Mouse (Mus musculus): ENCODE data around the gene Ankrd34a. TPM values are rescaled to one million over a fixed set of nuclear protein-coding genes. Genes with fewer than 3 reads are reported as not detected.
A peak's percentile ranks its signal among the peaks of the same experiment; 100 is the strongest.

Ankrd34a gene
- polyA plus RNA-seq, 1 experiment from 2014 or later: 21.5 TPM

- Histone ChIP-seq H3K9ac (ENCODE audit: low read depth, low read length) (no peak overlapping the region), H3K36me3 (ENCODE audit: control insufficient read depth, insufficient read depth, low read length) (peaks cover 8% of the 10 kb centered on the region), H3K4me3 (ENCODE audit: low read length) (peak overlapping the region; percentile 8; the same call in 1 of the 2 replicates), H3K9me3 (ENCODE audit: control insufficient read depth, low read length) (no peaks in the 10 kb centered on the region), H3K4me1 (ENCODE audit: control insufficient read depth, insufficient read depth, low read depth, low read length) (peaks cover 34% of the 10 kb centered on the region), H3K4me2 (ENCODE audit: low read length) (peak overlapping the region; percentile 84), H3K27ac (ENCODE audit: low read depth, low read length) (no peak overlapping the region), H3K27me3 (replicated peaks; ENCODE audit: control insufficient read depth, insufficient read depth, low read length) (no peaks in the 10 kb centered on the region)
- WGBS: 78% methylated on average over 9 of the region's 9 CpGs
- ATAC-seq: no peak
Observed at GRCm38 (mm10) chr3:96560881-96561668, 35.4 kb upstream of the Ankrd34a start.

GRCm38 (mm10) chr3:96561946-96562681 lies 34.3 kb upstream of the Ankrd34a start:
- Histone ChIP-seq H3K27ac (ENCODE audit: low read depth, low read length) (peak overlapping the region; percentile 5; the same call in 1 of the 2 replicates), H3K9ac (ENCODE audit: low read depth, low read length) (no peak overlapping the region), H3K9me3 (ENCODE audit: control insufficient read depth, low read length) (no peaks in the 10 kb centered on the region), H3K36me3 (ENCODE audit: control insufficient read depth, insufficient read depth, low read length) (peaks cover 8% of the 10 kb centered on the region), H3K27me3 (replicated peaks; ENCODE audit: control insufficient read depth, insufficient read depth, low read length) (no peaks in the 10 kb centered on the region), H3K4me3 (ENCODE audit: low read length) (no peak overlapping the region), H3K4me2 (ENCODE audit: low read length) (no peak overlapping the region), H3K4me1 (ENCODE audit: control insufficient read depth, insufficient read depth, low read depth, low read length) (peaks cover 27% of the 10 kb centered on the region)
- ATAC-seq: no peak
- 55% methylated on average over 10 of the region's 10 CpGs for WGBS

GRCm38 (mm10) chr3:96563267-96563666 lies 33.2 kb upstream of the Ankrd34a start:
- Histone ChIP-seq H3K4me2 (ENCODE audit: low read length) (no peak overlapping the region), H3K4me3 (ENCODE audit: low read length) (no peak overlapping the region), H3K27ac (ENCODE audit: low read depth, low read length) (no peak overlapping the region), H3K36me3 (ENCODE audit: control insufficient read depth, insufficient read depth, low read length) (peaks cover 8% of the 10 kb centered on the region), H3K9me3 (ENCODE audit: control insufficient read depth, low read length) (no peaks in the 10 kb centered on the region), H3K27me3 (replicated peaks; ENCODE audit: control insufficient read depth, insufficient read depth, low read length) (no peaks in the 10 kb centered on the region), H3K4me1 (ENCODE audit: control insufficient read depth, insufficient read depth, low read depth, low read length) (peaks cover 27% of the 10 kb centered on the region), H3K9ac (ENCODE audit: low read depth, low read length) (no peak overlapping the region)
- 91% methylated on average over 8 of the region's 8 CpGs for WGBS
- no peak for ATAC-seq

- 69% methylated on average over 10 of the region's 10 CpGs for WGBS
- H3K9ac ChIP-seq (ENCODE audit: low read depth, low read length): no peak overlapping the region
- H3K27ac ChIP-seq (ENCODE audit: low read depth, low read length): no peak overlapping the region; the same call in 1 of the 2 replicates
- peaks cover 22% of the 10 kb centered on the region for H3K4me1 ChIP-seq (ENCODE audit: control insufficient read depth, insufficient read depth, low read depth, low read length)
- H3K4me2 ChIP-seq (ENCODE audit: low read length): no peak overlapping the region
- no peaks in the 10 kb centered on the region for H3K9me3 ChIP-seq (ENCODE audit: control insufficient read depth, low read length)
- H3K27me3 ChIP-seq (replicated peaks; ENCODE audit: control insufficient read depth, insufficient read depth, low read length): no peaks in the 10 kb centered on the region
- H3K36me3 ChIP-seq (ENCODE audit: control insufficient read depth, insufficient read depth, low read length): peaks cover 8% of the 10 kb centered on the region
- ATAC-seq: no peak
- H3K4me3 ChIP-seq (ENCODE audit: low read length): no peak overlapping the region
Observed at GRCm38 (mm10) chr3:96563911-96564632, 32.4 kb upstream of the Ankrd34a start.

- Histone ChIP-seq H3K4me1 (ENCODE audit: control insufficient read depth, insufficient read depth, low read depth, low read length) (peaks cover 17% of the 10 kb centered on the region), H3K4me2 (ENCODE audit: low read length) (no peak overlapping the region), H3K27ac (ENCODE audit: low read depth, low read length) (no peak overlapping the region; the same call in 1 of the 2 replicates), H3K9ac (ENCODE audit: low read depth, low read length) (no peak overlapping the region), H3K9me3 (ENCODE audit: control insufficient read depth, low read length) (no peaks in the 10 kb centered on the region), H3K4me3 (ENCODE audit: low read length) (no peak overlapping the region), H3K27me3 (replicated peaks; ENCODE audit: control insufficient read depth, insufficient read depth, low read length) (no peaks in the 10 kb centered on the region), H3K36me3 (ENCODE audit: control insufficient read depth, insufficient read depth, low read length) (peaks cover 8% of the 10 kb centered on the region)
- no peak for ATAC-seq
- 69% methylated on average over 7 of the region's 7 CpGs for WGBS
Observed at GRCm38 (mm10) chr3:96564633-96565032, 31.8 kb upstream of the Ankrd34a start.

DNA sequence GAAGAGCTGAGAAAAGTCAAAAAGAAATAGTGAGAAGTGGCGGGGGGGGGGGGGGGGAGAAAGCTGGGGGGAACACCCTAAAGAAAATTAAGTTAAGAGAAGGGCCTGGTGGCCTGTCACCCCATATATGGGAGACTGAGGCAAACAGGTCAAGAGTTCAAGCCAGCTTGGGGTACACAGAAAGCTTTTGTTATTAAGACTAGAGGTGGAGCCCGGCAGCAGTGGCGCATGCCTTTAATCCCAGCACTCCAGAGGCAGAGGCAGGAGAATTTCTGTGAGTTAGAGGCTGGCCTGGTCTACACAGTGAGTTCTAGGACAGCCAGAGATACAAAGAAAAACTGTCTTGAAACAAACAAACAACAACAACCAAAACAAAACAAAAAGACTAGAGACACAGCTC lies 31.3 kb upstream of the Ankrd34a start:
- H3K27me3 ChIP-seq (replicated peaks; ENCODE audit: control insufficient read depth, insufficient read depth, low read length): no peaks in the 10 kb centered on the region
- no peak overlapping the region for H3K4me3 ChIP-seq (ENCODE audit: low read length)
- no peak overlapping the region for H3K9ac ChIP-seq (ENCODE audit: low read depth, low read length)
- no peak overlapping the region for H3K27ac ChIP-seq (ENCODE audit: low read depth, low read length)
- WGBS: 91% methylated on average over 3 of the region's 3 CpGs
- H3K4me1 ChIP-seq (ENCODE audit: control insufficient read depth, insufficient read depth, low read depth, low read length): peaks cover 12% of the 10 kb centered on the region
- peaks cover 8% of the 10 kb centered on the region for H3K36me3 ChIP-seq (ENCODE audit: control insufficient read depth, insufficient read depth, low read length)
- H3K9me3 ChIP-seq (ENCODE audit: control insufficient read depth, low read length): no peaks in the 10 kb centered on the region
- no peak overlapping the region for H3K4me2 ChIP-seq (ENCODE audit: low read length)
- no peak for ATAC-seq

DNA sequence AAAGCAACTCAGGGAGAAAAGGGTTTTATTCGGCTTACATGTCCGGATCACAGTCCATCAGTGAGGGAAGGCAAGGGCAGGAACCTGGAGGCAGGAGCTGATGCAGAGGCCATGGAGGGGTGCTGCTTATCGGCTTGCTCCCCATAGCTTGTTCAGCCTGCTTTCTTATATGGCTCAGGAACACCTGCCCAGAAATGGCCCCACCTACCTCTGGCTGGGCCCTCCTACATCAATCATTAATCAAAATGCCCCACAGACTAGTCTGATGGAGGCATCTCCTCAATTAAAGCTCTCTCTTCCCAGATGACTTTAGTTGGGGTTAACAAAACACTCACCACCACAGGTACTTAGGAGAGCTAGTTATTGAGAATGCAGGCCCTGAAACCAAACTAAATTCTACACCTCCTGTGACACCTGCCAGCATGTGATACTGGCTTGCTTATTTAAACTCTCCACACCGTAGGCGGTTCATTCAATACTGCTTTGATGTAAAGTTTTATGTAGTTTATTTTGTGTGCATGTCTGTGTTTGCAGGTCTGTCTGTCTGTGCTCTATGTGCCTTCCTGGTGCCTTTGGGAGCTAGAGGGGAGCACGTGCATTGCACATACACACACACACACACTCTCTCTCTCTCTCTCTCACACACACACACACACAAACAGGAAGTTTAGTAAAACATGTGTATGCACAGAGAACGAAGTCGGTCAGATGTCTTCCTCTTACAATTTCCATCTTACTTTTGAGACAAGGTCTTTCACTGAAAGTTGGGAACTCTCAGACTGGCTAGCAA lies 29.6 kb upstream of the Ankrd34a start:
- Histone ChIP-seq H3K36me3 (ENCODE audit: control insufficient read depth, insufficient read depth, low read length) (no peaks in the 10 kb centered on the region), H3K4me1 (ENCODE audit: control insufficient read depth, insufficient read depth, low read depth, low read length) (no peaks in the 10 kb centered on the region), H3K27ac (ENCODE audit: low read depth, low read length) (no peak overlapping the region), H3K4me2 (ENCODE audit: low read length) (no peak overlapping the region), H3K27me3 (replicated peaks; ENCODE audit: control insufficient read depth, insufficient read depth, low read length) (no peaks in the 10 kb centered on the region), H3K4me3 (ENCODE audit: low read length) (no peak overlapping the region), H3K9me3 (ENCODE audit: control insufficient read depth, low read length) (no peaks in the 10 kb centered on the region), H3K9ac (ENCODE audit: low read depth, low read length) (no peak overlapping the region)
- ATAC-seq: no peak
- WGBS: 85% methylated on average over 8 of the region's 8 CpGs

GRCm38 (mm10) chr3:96568605-96569004 lies 27.8 kb upstream of the Ankrd34a start:
- Histone ChIP-seq H3K36me3 (ENCODE audit: control insufficient read depth, insufficient read depth, low read length) (no peaks in the 10 kb centered on the region), H3K4me2 (ENCODE audit: low read length) (no peak overlapping the region), H3K9me3 (ENCODE audit: control insufficient read depth, low read length) (no peaks in the 10 kb centered on the region), H3K4me1 (ENCODE audit: control insufficient read depth, insufficient read depth, low read depth, low read length) (no peaks in the 10 kb centered on the region), H3K4me3 (ENCODE audit: low read length) (no peak overlapping the region), H3K27ac (ENCODE audit: low read depth, low read length) (no peak overlapping the region), H3K27me3 (replicated peaks; ENCODE audit: control insufficient read depth, insufficient read depth, low read length) (no peaks in the 10 kb centered on the region), H3K9ac (ENCODE audit: low read depth, low read length) (no peak overlapping the region)
- ATAC-seq: no peak
- WGBS: 68% methylated on average over 8 of the region's 8 CpGs

Data from hindbrain, embryonic 16.5 days (tissue).